Comparison of ENCODE assay signal across 16 mouse cellular contexts in the genomic region with DNA sequence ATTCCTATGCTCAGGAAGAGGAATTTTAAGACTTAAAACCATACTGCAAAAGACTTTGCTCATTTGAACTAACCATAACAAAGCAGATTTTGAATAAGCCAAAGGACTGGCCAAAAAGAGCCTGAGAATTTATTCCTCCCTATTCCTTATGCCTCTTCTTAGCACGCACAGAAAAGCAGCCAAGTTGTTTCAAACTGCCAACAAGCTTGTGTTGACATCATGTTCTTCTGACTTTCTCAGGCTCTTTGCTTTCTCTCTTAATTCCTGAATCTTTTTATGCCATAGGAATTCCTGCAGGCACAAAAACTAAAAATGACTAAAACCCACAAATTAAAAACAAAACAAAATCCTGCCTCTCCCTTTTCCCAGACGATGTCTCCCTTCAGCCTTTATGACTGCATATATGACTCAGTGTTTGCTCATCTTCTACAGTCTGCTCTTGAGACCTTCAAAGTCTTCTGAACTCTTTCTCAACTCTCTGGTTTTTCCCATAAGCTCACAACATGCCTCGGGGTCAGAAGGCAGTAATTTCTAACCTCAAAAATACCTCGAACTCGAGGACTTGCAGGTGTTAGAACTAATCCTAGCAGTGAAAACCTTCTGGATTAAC.
A peak's percentile ranks its signal among the peaks of the same experiment; 100 is the strongest.
DNase-seq lines count a peak whose midpoint lies in the region; ATAC-seq lines count a peak whose summit lies in the region.
"Had no signal": no experiment of that assay in that cellular context is flagged by ENCODE, and none has a peak within 500 bp of the region (broad histone marks: within the 10 kb centered on the region; RNA-seq: fewer than 3 reads in every experiment).

No protein-coding gene starts in this region.

- WGBS in embryonic facial prominence, embryonic 14.5 days, result 52% methylated on average over 5 of the region's 5 CpGs

- no peaks in the 10 kb centered on the region for H3K36me3 ChIP-seq in embryonic facial prominence, embryonic 14.5 days (ENCODE audit: control insufficient read depth, insufficient read depth, low read length)
- H3K36me3 ChIP-seq: hindbrain, embryonic 15.5 days; liver, embryonic 13.5 days; neural tube, embryonic 13.5 days had no signal

- no peaks in the 10 kb centered on the region for H3K27me3 ChIP-seq in embryonic facial prominence, embryonic 14.5 days (replicated peaks; ENCODE audit: control insufficient read depth, insufficient read depth, low read length)
- H3K27me3 ChIP-seq: hindbrain, embryonic 15.5 days; liver, embryonic 13.5 days; megakaryocyte, embryonic 14.5 days; neural tube, embryonic 13.5 days had no signal

- H3K4me1 ChIP-seq in embryonic facial prominence, embryonic 14.5 days (ENCODE audit: control insufficient read depth, insufficient read depth, low read length), result peaks cover 6% of the 10 kb centered on the region; the same call in 1 of the 2 replicates
- H3K4me1 ChIP-seq: hindbrain, embryonic 15.5 days; liver, embryonic 13.5 days; megakaryocyte, embryonic 14.5 days; neural tube, embryonic 13.5 days had no signal

- H3K9me3 ChIP-seq in embryonic facial prominence, embryonic 14.5 days (ENCODE audit: control insufficient read depth, low read length), result no peaks in the 10 kb centered on the region
- H3K9me3 ChIP-seq: hindbrain, embryonic 15.5 days; liver, embryonic 13.5 days; megakaryocyte, embryonic 14.5 days; neural tube, embryonic 13.5 days had no signal

- peak; percentile 20 for DNase-seq in heart, adult 8-10 months (ENCODE audit: low spot score)
- DNase-seq in heart, postnatal 14 days, result no peak
- DNase-seq in right cerebral cortex, adult 18-20 months, result peak; percentile 49
- no peak for DNase-seq in right cerebral cortex, postnatal 25 days
- peak; percentile 53 for DNase-seq in embryonic facial prominence, embryonic 14.5 days (ENCODE audit: low spot score)
- DNase-seq in adrenal gland, postnatal 10 days, result no peak
- DNase-seq in cerebellum, adult 8-10 months, result no peak
- DNase-seq: cerebellum, adult 11 months; layer of hippocampus, adult 9-11 months; liver, embryonic 13.5 days; thymus, adult 2 months had no signal

- ATAC-seq in embryonic facial prominence, embryonic 14.5 days (ENCODE audit: low read depth), result no peak
- ATAC-seq: intestine, postnatal 0 days had no signal

- no peak overlapping the region for H3K9ac ChIP-seq in embryonic facial prominence, embryonic 14.5 days (ENCODE audit: low read depth, low read length)
- H3K9ac ChIP-seq: hindbrain, embryonic 15.5 days; liver, embryonic 13.5 days; neural tube, embryonic 13.5 days had no signal

- no peak overlapping the region for H3K4me3 ChIP-seq in embryonic facial prominence, embryonic 14.5 days (ENCODE audit: low read depth, low read length)
- H3K4me3 ChIP-seq: hindbrain, embryonic 15.5 days; liver, embryonic 13.5 days; megakaryocyte, embryonic 14.5 days; neural tube, embryonic 13.5 days had no signal

- H3K27ac ChIP-seq in embryonic facial prominence, embryonic 14.5 days (replicated peaks; ENCODE audit: low read depth, low read length), result no peak overlapping the region
- H3K27ac ChIP-seq: hindbrain, embryonic 15.5 days; kidney, postnatal 0 days; liver, embryonic 13.5 days; neural tube, embryonic 13.5 days had no signal

- H3K4me2 ChIP-seq in embryonic facial prominence, embryonic 14.5 days (ENCODE audit: low read depth, low read length), result no peak overlapping the region
- H3K4me2 ChIP-seq: hindbrain, embryonic 15.5 days; liver, embryonic 13.5 days; neural tube, embryonic 13.5 days had no signal

- intact Hi-C loops in heart, postnatal 14 days (cut with DNase I), result no loop called here

Comparison
In these comparisons a context has a peak if more than half of its experiments do, and no peak if none do; other contexts are left out.
1. DNase-seq: peak in heart, adult 8-10 months (single experiment), right cerebral cortex, adult 18-20 months (single experiment) and embryonic facial prominence, embryonic 14.5 days (single experiment); none in heart, postnatal 14 days (0 of 2), right cerebral cortex, postnatal 25 days (single experiment), adrenal gland, postnatal 10 days (single experiment) and cerebellum, adult 8-10 months (single experiment).